Mouse (Mus musculus): Measurements from ENCODE around the gene Dpp6.

Gene Dpp6

DNA sequence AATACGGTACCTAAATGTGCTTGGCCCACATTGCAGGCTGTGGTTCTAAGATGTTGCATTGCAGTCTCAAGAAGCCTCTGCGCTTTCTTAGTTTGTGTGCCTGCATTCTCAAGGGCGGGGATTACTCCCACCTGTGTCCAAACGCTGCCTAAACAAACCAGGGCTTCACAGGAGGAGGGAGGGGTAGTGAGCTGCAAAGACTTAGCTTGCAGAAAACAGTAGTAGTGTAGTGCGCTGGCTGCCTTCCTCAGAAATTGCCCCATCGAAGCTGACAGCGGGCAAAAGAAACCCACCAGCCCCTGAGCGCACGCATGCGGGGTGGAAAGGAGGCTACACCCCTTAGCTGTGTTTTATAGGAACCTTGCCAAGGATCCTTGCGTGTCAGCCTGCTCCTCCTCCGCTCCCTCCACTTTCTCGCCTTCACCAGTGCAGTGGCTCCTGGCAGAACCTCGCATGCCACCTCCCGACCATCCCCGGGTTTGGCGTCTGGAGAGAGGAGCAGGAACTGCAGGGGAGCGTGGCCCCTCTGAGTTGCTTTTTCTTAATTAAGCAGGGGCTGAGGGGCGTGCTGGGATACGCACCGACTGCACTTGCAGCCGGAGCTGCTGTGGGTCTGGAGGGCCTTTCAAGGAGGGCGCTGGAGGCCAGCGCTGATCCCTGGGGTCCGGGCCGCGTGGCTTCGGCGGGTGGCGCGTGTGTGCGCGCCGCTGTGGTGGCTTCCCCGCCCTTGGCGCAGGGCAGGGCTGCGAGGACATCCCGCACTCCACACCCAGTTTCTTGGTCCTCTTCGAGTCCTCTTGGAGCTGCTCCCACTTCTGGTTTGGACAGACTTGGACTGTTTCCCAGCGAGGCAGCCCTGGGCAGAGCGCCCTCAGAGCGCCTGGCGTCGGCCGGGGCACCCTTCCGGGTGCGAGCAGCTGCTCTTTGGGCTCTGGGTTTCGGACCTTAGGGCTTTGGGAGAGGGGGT, at the start of gene Dpp6:
TSS of gene Dpp6 (plus strand) at position 229 of the 967 bp plus-strand sequence.
- WGBS: 3% methylated on average over 48 of the region's 48 CpGs

- 51% methylated on average over 3 of the region's 3 CpGs for WGBS
Measured at GRCm38 (mm10) chr5:26783955-26784354, 33.0 kb upstream of the Dpp6 start.

DNA sequence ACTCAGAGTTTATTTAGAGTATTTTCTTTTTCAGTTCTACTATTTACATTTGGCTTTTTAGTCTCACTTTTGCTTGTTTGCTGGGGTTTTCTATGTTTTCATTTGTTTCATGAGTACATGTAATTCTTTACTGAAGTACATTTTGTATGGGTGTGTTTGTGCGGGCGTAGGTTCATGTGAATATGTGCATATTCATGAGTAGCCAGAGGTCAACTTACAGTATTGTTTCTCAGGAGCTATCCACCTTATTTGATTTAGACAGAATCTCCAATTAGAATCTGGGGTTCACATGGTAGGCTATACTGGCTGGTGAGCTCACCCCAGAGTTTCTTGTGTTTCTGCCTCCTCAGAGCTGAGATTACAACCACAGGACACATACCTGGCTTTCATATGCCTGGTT, 21.5 kb upstream of the Dpp6 start:
- WGBS: 98% methylated on average over 2 of the region's 2 CpGs

GRCm38 (mm10) chr5:26835972-26836371, 19.0 kb downstream of the Dpp6 start:
- 95% methylated on average over 1 of the region's 1 CpGs for WGBS

- WGBS: 40% methylated on average over 4 of the region's 4 CpGs
Measured at GRCm38 (mm10) chr5:26841151-26841550, 24.1 kb downstream of the Dpp6 start.

DNA sequence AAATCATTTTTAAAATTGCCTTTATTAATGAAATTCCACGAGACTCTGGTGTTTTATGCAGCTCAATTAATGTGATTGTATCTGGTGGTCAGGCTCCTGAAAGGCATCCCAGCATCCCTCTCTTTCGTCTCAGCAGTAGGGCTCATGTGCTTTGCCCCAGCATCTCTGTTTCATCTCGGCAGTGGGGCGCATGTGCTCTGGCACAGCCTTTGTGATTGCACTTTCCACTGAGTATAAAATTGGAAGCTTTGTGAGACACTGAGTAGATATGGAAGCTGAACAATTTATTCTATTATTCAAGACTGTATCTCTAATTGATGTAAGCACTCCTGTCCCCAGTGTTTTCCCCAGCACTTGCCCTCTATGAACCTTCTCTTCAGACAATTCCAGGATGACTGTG, 37.7 kb downstream of the Dpp6 start:
- WGBS: 59% methylated on average over 4 of the region's 4 CpGs

GRCm38 (mm10) chr5:26887496-26887895, 70.5 kb downstream of the Dpp6 start:
- WGBS: 48% methylated on average over 1 of the region's 1 CpGs

GRCm38 (mm10) chr5:26888080-26888479, 71.1 kb downstream of the Dpp6 start:
- WGBS: 74% methylated on average over 4 of the region's 4 CpGs

- WGBS: 50% methylated on average over 3 of the region's 3 CpGs
Measured at GRCm38 (mm10) chr5:26894346-26894745, 77.3 kb downstream of the Dpp6 start.

DNA sequence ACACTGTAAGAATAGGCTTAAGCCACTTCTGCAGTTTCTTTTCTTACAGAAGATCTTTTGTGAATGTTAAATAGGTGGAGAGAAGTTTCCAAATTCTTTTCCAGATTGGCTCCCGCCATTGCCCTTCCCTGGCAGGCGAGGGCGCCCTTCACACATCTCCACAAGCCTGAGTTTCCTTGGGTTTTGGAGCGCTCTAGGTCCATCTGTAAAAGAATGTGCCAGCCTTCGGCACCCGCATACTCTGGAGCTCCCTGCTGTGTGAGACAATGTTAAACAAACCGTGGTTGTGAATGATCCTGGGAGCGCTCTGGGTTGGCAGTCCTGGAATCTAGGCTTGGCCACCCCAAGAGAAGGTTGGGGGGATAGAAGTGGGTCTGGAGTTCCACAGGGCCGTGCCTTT, 86.8 kb downstream of the Dpp6 start:
- 5% methylated on average over 9 of the region's 9 CpGs for WGBS

- 1% methylated on average over 32 of the region's 32 CpGs for WGBS
Measured at GRCm38 (mm10) chr5:26904324-26905041, 87.5 kb downstream of the Dpp6 start.

GRCm38 (mm10) chr5:26907151-26907550, 90.1 kb downstream of the Dpp6 start:
- WGBS: 71% methylated on average over 7 of the region's 7 CpGs

DNA sequence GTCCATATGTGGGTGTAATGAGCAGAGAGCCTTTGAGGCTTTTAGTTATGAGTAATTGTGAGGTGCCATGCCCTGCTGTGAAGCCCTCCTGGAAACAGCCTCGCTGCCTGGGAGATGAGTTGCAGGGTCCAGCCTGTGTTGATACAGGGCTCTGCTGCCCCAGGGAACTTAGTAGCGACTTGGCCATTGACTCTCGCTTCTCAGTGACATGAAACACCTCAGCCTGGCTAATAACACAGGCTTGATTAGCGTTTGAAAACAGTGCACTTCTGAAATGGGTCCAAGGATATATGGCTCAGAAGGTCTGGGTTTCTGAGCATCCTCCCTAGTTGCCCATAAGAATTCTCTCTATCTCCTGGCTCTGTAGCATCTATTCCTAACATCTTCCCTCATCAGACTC, 91.6 kb downstream of the Dpp6 start:
- WGBS: 78% methylated on average over 4 of the region's 4 CpGs

- 60% methylated on average over 3 of the region's 3 CpGs for WGBS
Measured at GRCm38 (mm10) chr5:26911965-26912364, 95.0 kb downstream of the Dpp6 start.

DNA sequence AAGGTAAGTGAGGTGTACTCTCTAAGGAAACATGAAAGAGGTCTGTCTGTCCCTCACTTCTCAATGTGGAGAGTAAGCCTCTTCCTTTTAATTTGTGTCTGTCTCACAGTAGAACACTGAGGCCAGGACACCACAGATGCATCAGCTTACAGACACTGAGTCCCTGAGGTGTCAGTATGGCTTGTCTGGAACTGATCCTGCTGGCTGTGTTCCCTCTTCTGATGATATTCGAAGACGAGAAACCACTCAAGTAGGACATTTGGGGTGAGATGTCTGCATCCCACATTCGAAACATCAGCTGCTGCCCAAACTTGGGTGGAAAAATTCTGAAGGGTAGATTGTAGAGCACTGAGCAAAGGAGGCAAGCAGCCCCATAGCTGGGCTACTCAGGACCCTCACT, 101.8 kb downstream of the Dpp6 start:
- WGBS: 78% methylated on average over 3 of the region's 3 CpGs

GRCm38 (mm10) chr5:26924552-26924951, 107.5 kb downstream of the Dpp6 start:
- WGBS: 62% methylated on average over 5 of the region's 5 CpGs

GRCm38 (mm10) chr5:26932413-26933122, 115.6 kb downstream of the Dpp6 start:
- WGBS: 72% methylated on average over 3 of the region's 3 CpGs

DNA sequence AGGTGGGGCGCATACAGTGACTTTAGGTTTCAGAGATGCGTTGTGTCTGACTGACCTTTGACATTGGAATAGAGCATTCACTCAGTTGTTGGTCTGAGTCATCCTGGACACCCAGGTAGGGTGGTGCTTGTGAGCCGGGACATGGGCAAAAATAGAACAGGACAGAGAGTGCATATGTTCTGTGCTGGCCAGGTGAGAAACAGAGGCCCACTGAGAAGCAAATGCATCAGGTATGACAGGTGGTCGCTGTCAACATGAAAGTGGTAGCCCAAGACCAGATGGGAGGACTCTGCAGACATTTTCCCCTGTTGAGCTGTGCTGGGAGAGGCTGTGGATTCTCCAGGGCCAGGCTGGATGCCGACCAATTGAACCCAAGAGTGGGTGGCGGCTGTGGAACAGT, 117.9 kb downstream of the Dpp6 start:
- WGBS: 93% methylated on average over 6 of the region's 6 CpGs

- WGBS: 90% methylated on average over 5 of the region's 5 CpGs
Measured at GRCm38 (mm10) chr5:26941471-26941870, 124.5 kb downstream of the Dpp6 start.

GRCm38 (mm10) chr5:26945169-26945920, 128.3 kb downstream of the Dpp6 start:
- 16% methylated on average over 4 of the region's 4 CpGs for WGBS

DNA sequence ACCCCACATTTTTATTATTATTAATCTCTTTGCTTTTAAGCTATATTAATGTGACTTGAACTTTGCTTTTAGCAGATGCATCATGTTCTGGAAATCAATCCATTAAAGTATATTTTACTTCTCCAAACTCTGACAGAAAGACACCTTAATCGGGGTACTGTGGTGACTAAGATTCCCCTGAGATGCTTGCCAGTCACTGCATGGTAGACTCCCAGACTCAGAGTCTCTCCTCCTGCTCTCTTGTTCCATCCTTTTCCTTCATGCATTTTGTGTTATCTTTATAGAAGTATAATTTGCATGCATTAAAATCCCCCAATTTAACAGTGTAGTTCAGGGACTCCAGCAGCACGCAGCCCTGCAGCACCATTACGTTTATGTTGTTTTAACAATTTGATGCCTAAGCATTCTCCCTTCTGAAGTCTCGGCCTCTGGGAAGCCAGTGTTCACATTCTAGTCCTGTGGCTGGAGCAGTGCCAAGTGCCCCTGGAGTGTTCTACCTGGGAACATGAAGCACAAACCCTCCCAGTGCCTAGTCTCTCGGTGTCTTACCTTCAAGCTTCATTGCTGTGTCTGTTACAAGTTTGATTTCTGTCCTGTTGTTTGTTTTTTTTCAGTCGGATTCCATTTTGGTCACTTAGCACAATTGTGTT, 153.1 kb downstream of the Dpp6 start:
- WGBS: 78% methylated on average over 6 of the region's 6 CpGs

Data from cerebral cortex, adult 2 months (tissue).